Mouse (Mus musculus) hindbrain, embryonic 11.5 days (tissue): ENCODE results near the gene Brpf3. TPM values are rescaled to one million over a fixed set of nuclear protein-coding genes. Genes with fewer than 3 reads are reported as not detected.

Experiments used
- ATAC-seq: fragments of 200-750 bp; cut with Nextera tagmentation; 2 replicates; pipeline ENCODE4 v1.8.0; 2017; ENCODE audit warnings: mild to moderate bottlenecking, moderate TSS enrichment, moderate library complexity; ENCODE audit not compliant: low FRiP score
- DNase-seq: peaks from one replicate; pipeline ENCODE4 v3.0.0-alpha.2; 2015; ENCODE audit warnings: low spot score
- H3K27ac ChIP-seq: fragments of 300-500 bp; sonication (generic); 2 replicates; pipeline ENCODE4 v1.5.1; 2014; ENCODE audit warnings: mild to moderate bottlenecking, low read depth, low read length
- H3K27me3 ChIP-seq: fragments of 300-500 bp; sonication (generic); 2 replicates; pipeline ENCODE4 v1.6.1; 2014; ENCODE audit warnings: mild to moderate bottlenecking, low read length, moderate library complexity, mixed read lengths; ENCODE audit not compliant: control insufficient read depth, insufficient read depth
- H3K36me3 ChIP-seq: fragments of 300-500 bp; sonication (generic); 2 replicates; pipeline ENCODE4 v1.6.1; 2014; ENCODE audit warnings: mild to moderate bottlenecking, low read length, moderate library complexity, mixed read lengths; ENCODE audit not compliant: control insufficient read depth, insufficient read depth
- H3K4me1 ChIP-seq: fragments of 300-500 bp; sonication (generic); replicated peaks from 2 replicates; pipeline ENCODE4 v1.6.1; 2014; ENCODE audit warnings: low read length, mixed read lengths; ENCODE audit not compliant: control insufficient read depth, insufficient read depth
- H3K4me2 ChIP-seq: fragments of 300-500 bp; sonication (generic); replicated peaks from 2 replicates; pipeline ENCODE4 v1.6.1; 2014; ENCODE audit warnings: mild to moderate bottlenecking, low read depth, low read length
- H3K4me3 ChIP-seq: fragments of 300-500 bp; sonication (generic); 2 replicates; pipeline ENCODE4 v1.5.1; 2014; ENCODE audit warnings: low read depth, low read length
- H3K9ac ChIP-seq: fragments of 300-500 bp; sonication (generic); 2 replicates; pipeline ENCODE4 v1.6.1; 2014; ENCODE audit warnings: low read depth, low read length
- H3K9me3 ChIP-seq: fragments of 300-500 bp; sonication (generic); 2 replicates; pipeline ENCODE4 v1.6.1; 2016; ENCODE audit warnings: low read length; ENCODE audit not compliant: control insufficient read depth
- WGBS: fragments of 180-500 bp; shearing (Covaris S2); extraction: QIAGEN DNeasy Blood & Tissue Kit; methylation state at CpG from one replicate; pipeline ENCODE4 v1.1.7; 2014; 5-methylcytosine and 5-hydroxymethylcytosine counted together
- polyA plus RNA-seq: library from polyadenylated mRNA; unstranded; fragments of >200 nt; fragmentation: Nextera tagmentation; extraction: Ambion mirVana; gene quantifications from 2 replicates; pipeline ENCODE4 v1.2.1, GENCODE M21; 2014

Brpf3 gene
- polyA plus RNA-seq, 1 experiment from 2014 or later, result 9.8 TPM

GRCm38 (mm10) chr17:28879931-28880391 lies 79.1 kb downstream of the Brpf3 start:
- DNase-seq (peak; percentile 92), ATAC-seq (peak; percentile 56; the same call in 1 of the 2 replicates)
- Histone ChIP-seq H3K27ac (no peak overlapping the region), H3K36me3 (no peaks in the 10 kb centered on the region), H3K4me3 (no peak overlapping the region), H3K27me3 (peaks cover 4% of the 10 kb centered on the region; the same call in 1 of the 2 replicates), H3K9me3 (no peaks in the 10 kb centered on the region), H3K9ac (no peak overlapping the region), H3K4me2 (no peak overlapping the region), H3K4me1 (no peaks in the 10 kb centered on the region)
- 6% methylated on average over 18 of the region's 18 CpGs for WGBS

GRCm38 (mm10) chr17:28882316-28882715 lies 81.4 kb downstream of the Brpf3 start:
- Histone ChIP-seq H3K27ac (no peak overlapping the region), H3K4me1 (no peaks in the 10 kb centered on the region), H3K9me3 (no peaks in the 10 kb centered on the region), H3K27me3 (peaks cover 4% of the 10 kb centered on the region; the same call in 1 of the 2 replicates), H3K4me2 (no peak overlapping the region), H3K36me3 (no peaks in the 10 kb centered on the region), H3K9ac (no peak overlapping the region), H3K4me3 (no peak overlapping the region)
- DNase-seq (peak; percentile 87), ATAC-seq (no peak)
- WGBS, result 5% methylated on average over 12 of the region's 12 CpGs

DNA sequence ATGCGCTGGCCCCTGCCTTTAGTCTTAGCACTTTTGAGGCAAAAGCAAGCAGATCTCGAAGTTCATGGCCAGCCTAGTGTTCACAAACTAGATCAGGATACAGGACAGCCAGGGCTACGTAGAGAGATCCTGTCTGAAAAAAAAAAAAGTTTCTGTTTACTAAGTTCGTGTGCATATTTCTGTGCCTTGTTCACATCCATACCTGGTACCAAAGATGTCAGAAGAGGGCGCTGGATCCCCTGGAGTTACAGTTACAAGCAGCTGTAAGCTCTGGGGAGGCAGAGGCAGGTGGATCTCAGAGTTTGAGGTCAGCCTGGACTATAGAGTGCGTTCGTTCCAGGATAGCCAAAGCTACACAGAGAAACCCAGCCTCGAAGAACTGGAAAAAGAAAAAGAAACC lies 81.9 kb downstream of the Brpf3 start:
- H3K4me2 ChIP-seq, result no peak overlapping the region
- H3K9ac ChIP-seq, result no peak overlapping the region
- no peaks in the 10 kb centered on the region for H3K36me3 ChIP-seq
- peaks cover 4% of the 10 kb centered on the region; the same call in 1 of the 2 replicates for H3K27me3 ChIP-seq
- H3K4me3 ChIP-seq, result no peak overlapping the region
- ATAC-seq (no peak), DNase-seq (no peak)
- H3K9me3 ChIP-seq, result no peaks in the 10 kb centered on the region
- WGBS, result 59% methylated on average over 8 of the region's 8 CpGs
- H3K4me1 ChIP-seq, result no peaks in the 10 kb centered on the region
- no peak overlapping the region for H3K27ac ChIP-seq

- Histone ChIP-seq H3K36me3 (no peaks in the 10 kb centered on the region), H3K9me3 (no peaks in the 10 kb centered on the region; the same call in 1 of the 2 replicates), H3K4me3 (no peak overlapping the region), H3K27me3 (peaks cover 4% of the 10 kb centered on the region; the same call in 1 of the 2 replicates), H3K4me2 (no peak overlapping the region), H3K9ac (no peak overlapping the region), H3K4me1 (no peaks in the 10 kb centered on the region), H3K27ac (no peak overlapping the region)
- ATAC-seq, result no peak
- 72% methylated on average over 10 of the region's 10 CpGs for WGBS
- no peak for DNase-seq
Measured at GRCm38 (mm10) chr17:28883941-28884516, 83.1 kb downstream of the Brpf3 start.

- no peak for ATAC-seq
- no peak overlapping the region for H3K27ac ChIP-seq
- H3K36me3 ChIP-seq, result no peaks in the 10 kb centered on the region
- H3K4me2 ChIP-seq, result no peak overlapping the region
- H3K9ac ChIP-seq, result no peak overlapping the region
- WGBS, result 91% methylated on average over 8 of the region's 8 CpGs
- no peak for DNase-seq
- H3K9me3 ChIP-seq, result no peaks in the 10 kb centered on the region; the same call in 1 of the 2 replicates
- H3K4me1 ChIP-seq, result no peaks in the 10 kb centered on the region
- H3K4me3 ChIP-seq, result no peak overlapping the region
- peaks cover 4% of the 10 kb centered on the region; the same call in 1 of the 2 replicates for H3K27me3 ChIP-seq
Measured at GRCm38 (mm10) chr17:28885231-28885630, 84.3 kb downstream of the Brpf3 start.

GRCm38 (mm10) chr17:28886266-28886665 lies 85.4 kb downstream of the Brpf3 start:
- ATAC-seq (no peak), DNase-seq (no peak)
- Histone ChIP-seq H3K36me3 (no peaks in the 10 kb centered on the region), H3K27ac (no peak overlapping the region), H3K4me1 (no peaks in the 10 kb centered on the region), H3K9me3 (no peaks in the 10 kb centered on the region; the same call in 1 of the 2 replicates), H3K4me3 (no peak overlapping the region), H3K4me2 (no peak overlapping the region), H3K9ac (no peak overlapping the region), H3K27me3 (no peaks in the 10 kb centered on the region)
- WGBS, result 80% methylated on average over 8 of the region's 8 CpGs

Other genes with a start within 250 kb of the Brpf3 start
- gene Clps, start 240.3 kb upstream of the Brpf3 start, polyA plus RNA-seq, result not detected in 2 replicates
- gene Lhfpl5, start 225.4 kb upstream of the Brpf3 start, polyA plus RNA-seq, result 2.0 and 2.2 TPM in 2 replicates
- gene Srpk1, start 178.4 kb upstream of the Brpf3 start, polyA plus RNA-seq, result 133 and 164 TPM in 2 replicates
- 0.38 and 0.52 TPM in 2 replicates for gene Slc26a8, start 110.9 kb upstream of the Brpf3 start, polyA plus RNA-seq
- gene Mapk14, start 109.8 kb upstream of the Brpf3 start, polyA plus RNA-seq, result 38.1 and 44.2 TPM in 2 replicates
- 0.70 and 1.5 TPM in 2 replicates for gene AC170998.1, start 75.0 kb upstream of the Brpf3 start, polyA plus RNA-seq
- gene Mapk13, start 31.8 kb upstream of the Brpf3 start, polyA plus RNA-seq, result 3.3 TPM in 2 replicates
- not detected in 2 replicates for gene Pnpla1, start 57.3 kb downstream of the Brpf3 start, polyA plus RNA-seq
- 0.03 TPM in 1 of 2 replicates, not detected in the other for gene 4930539E08Rik, start 114.2 kb downstream of the Brpf3 start, polyA plus RNA-seq
- gene Pxt1, start 142.8 kb downstream of the Brpf3 start, polyA plus RNA-seq, result 0.34 TPM in 1 of 2 replicates, not detected in the other
- gene Kctd20, start 150.9 kb downstream of the Brpf3 start, polyA plus RNA-seq, result 81.7 and 94.8 TPM in 2 replicates
- 141 and 151 TPM in 2 replicates for gene Stk38, start 206.9 kb downstream of the Brpf3 start, polyA plus RNA-seq
- gene Srsf3, start 231.5 kb downstream of the Brpf3 start, polyA plus RNA-seq, result 847 and 854 TPM in 2 replicates